Mouse (Mus musculus): ENCODE measurements around the gene Olfr1133. TPM values are rescaled to one million over a fixed set of nuclear protein-coding genes. Genes with fewer than 3 reads are reported as not detected.

Olfr1133 gene
- not detected for polyA plus RNA-seq (2017; shearing (Covaris generic))

GRCm38 (mm10) chr2:87647274-87647673, at the start of gene Olfr1133:
TSS of gene Olfr1133 (minus strand) at chr2:87647374.

GRCm38 (mm10) chr2:87693847-87694246, 46.7 kb upstream of the Olfr1133 start, which contains the start of gene Olfr1136:
TSS of gene Olfr1136 (minus strand) at chr2:87693947.

GRCm38 (mm10) chr2:87673564-87673963, 26.4 kb upstream of the Olfr1133 start, which contains the start of gene Olfr1135:
TSS of gene Olfr1135 (minus strand) at chr2:87673664.

GRCm38 (mm10) chr2:87658360-87658759, 11.2 kb upstream of the Olfr1133 start, which contains the start of gene Olfr1134:
TSS of gene Olfr1134 (minus strand) at chr2:87658460.

GRCm38 (mm10) chr2:87637435-87637834, 9.7 kb downstream of the Olfr1133 start, which contains the start of gene Olfr1132:
TSS of gene Olfr1132 (minus strand) at chr2:87637535.

GRCm38 (mm10) chr2:87626804-87627203, 20.4 kb downstream of the Olfr1133 start, which contains the start of gene Olfr1131:
TSS of gene Olfr1131 (plus strand) at chr2:87627104.

GRCm38 (mm10) chr2:87605912-87606311, 41.3 kb downstream of the Olfr1133 start, which contains the start of gene Olfr1130:
TSS of gene Olfr1130 (plus strand) at chr2:87606212.

Other genes with a start within 250 kb of the Olfr1133 start
- not detected for gene Olfr1123, start 230.7 kb downstream of the Olfr1133 start, polyA plus RNA-seq (2017; shearing (Covaris generic))
- not detected for gene Olfr1124, start 217.1 kb downstream of the Olfr1133 start, polyA plus RNA-seq (2017; shearing (Covaris generic))
- gene Olfr1126, start 193.4 kb downstream of the Olfr1133 start, polyA plus RNA-seq (2017; shearing (Covaris generic)), result not detected
- not detected for gene Pramel7, start 150.3 kb downstream of the Olfr1133 start, polyA plus RNA-seq (2017; shearing (Covaris generic))
- gene Pramel6, start 140.8 kb downstream of the Olfr1133 start, polyA plus RNA-seq (2017; shearing (Covaris generic)), result not detected
- gene Olfr153, start 115.6 kb downstream of the Olfr1133 start, polyA plus RNA-seq (2017; shearing (Covaris generic)), result not detected
- gene Olfr1128, start 101.8 kb downstream of the Olfr1133 start, polyA plus RNA-seq (2017; shearing (Covaris generic)), result not detected
- gene Olfr1129, start 73.5 kb downstream of the Olfr1133 start, polyA plus RNA-seq (2017; shearing (Covaris generic)), result not detected
- not detected for gene Olfr1130, start 41.2 kb downstream of the Olfr1133 start, polyA plus RNA-seq (2017; shearing (Covaris generic))
- gene Olfr1131, start 20.3 kb downstream of the Olfr1133 start, polyA plus RNA-seq (2017; shearing (Covaris generic)), result not detected
- not detected for gene Olfr1132, start 9.8 kb downstream of the Olfr1133 start, polyA plus RNA-seq (2017; shearing (Covaris generic))
- gene Olfr1134, start 11.1 kb upstream of the Olfr1133 start, polyA plus RNA-seq (2017; shearing (Covaris generic)), result not detected
- not detected for gene Olfr1135, start 26.3 kb upstream of the Olfr1133 start, polyA plus RNA-seq (2017; shearing (Covaris generic))
- gene Olfr1136, start 46.6 kb upstream of the Olfr1133 start, polyA plus RNA-seq (2017; shearing (Covaris generic)), result not detected
- gene Olfr1137, start 65.8 kb upstream of the Olfr1133 start, polyA plus RNA-seq (2017; shearing (Covaris generic)), result not detected
- not detected for gene Olfr1138, start 92.6 kb upstream of the Olfr1133 start, polyA plus RNA-seq (2017; shearing (Covaris generic))
- gene Olfr1140, start 96.4 kb upstream of the Olfr1133 start, polyA plus RNA-seq (2017; shearing (Covaris generic)), result not detected
- gene Olfr1141, start 106.6 kb upstream of the Olfr1133 start, polyA plus RNA-seq (2017; shearing (Covaris generic)), result not detected
- gene Olfr152, start 132.1 kb upstream of the Olfr1133 start, polyA plus RNA-seq (2017; shearing (Covaris generic)), result not detected
- gene Olfr1143, start 153.2 kb upstream of the Olfr1133 start, polyA plus RNA-seq (2017; shearing (Covaris generic)), result not detected
- gene Olfr1145, start 162.4 kb upstream of the Olfr1133 start, polyA plus RNA-seq (2017; shearing (Covaris generic)), result not detected
- not detected for gene Olfr1148, start 183.2 kb upstream of the Olfr1133 start, polyA plus RNA-seq (2017; shearing (Covaris generic))
- not detected for gene Olfr1150-ps1, start 196.6 kb upstream of the Olfr1133 start, polyA plus RNA-seq (2017; shearing (Covaris generic))
- gene Olfr1151, start 208.5 kb upstream of the Olfr1133 start, polyA plus RNA-seq (2017; shearing (Covaris generic)), result not detected
- 0.04 TPM for gene Olfr1152, start 219.1 kb upstream of the Olfr1133 start, polyA plus RNA-seq (2017; shearing (Covaris generic))
- gene Olfr1153, start 247.6 kb upstream of the Olfr1133 start, polyA plus RNA-seq (2017; shearing (Covaris generic)), result not detected